Comparison of ENCODE assay signal across 17 mouse cellular contexts in genomic region chr7:66787816-66788215, GRCm38 (mm10). TPM values are rescaled to one million over a fixed set of nuclear protein-coding genes. Genes with fewer than 3 reads are reported as not detected.
"Had no signal": no experiment of that assay in that cellular context is flagged by ENCODE, and none has a peak within 500 bp of the region (broad histone marks: within the 10 kb centered on the region; RNA-seq: fewer than 3 reads in every experiment).

No protein-coding gene starts in this region.

- DNase-seq: kidney, adult 8-10 months; kidney, postnatal 10 days; lung, adult 2 months; lung, postnatal 36 days; retina, postnatal 1 day; right cerebral cortex, postnatal 14 days; thymus, postnatal 36 days had no signal

- ATAC-seq: lung, postnatal 0 days; midbrain, embryonic 13.5 days had no signal

- H3K9ac ChIP-seq: liver, embryonic 15.5 days; midbrain, embryonic 13.5 days; neural tube, embryonic 15.5 days had no signal

- H3K9me3 ChIP-seq: limb, embryonic 10.5 days; liver, embryonic 15.5 days; midbrain, embryonic 13.5 days; neural tube, embryonic 15.5 days had no signal

- H3K4me3 ChIP-seq: left cerebral cortex, adult 2 months; limb, embryonic 10.5 days; liver, embryonic 15.5 days; midbrain, embryonic 13.5 days; myocyte; neural tube, embryonic 15.5 days had no signal

- H3K4me2 ChIP-seq: liver, embryonic 11.5 days; liver, embryonic 15.5 days; midbrain, embryonic 13.5 days; neural tube, embryonic 15.5 days had no signal

- H3K27me3 ChIP-seq: liver, embryonic 15.5 days; midbrain, embryonic 13.5 days; neural tube, embryonic 15.5 days had no signal

- H3K27ac ChIP-seq: left cerebral cortex, adult 2 months; limb, embryonic 10.5 days; liver, embryonic 15.5 days; midbrain, embryonic 13.5 days; neural tube, embryonic 15.5 days had no signal

- H3K36me3 ChIP-seq: limb, embryonic 10.5 days; liver, embryonic 15.5 days; midbrain, embryonic 13.5 days; neural tube, embryonic 15.5 days had no signal

RNA-seq across cellular contexts. Expression of gene Cers3, which starts 44.5 kb away (rescaled TPM):
- total RNA-seq: megakaryocyte progenitor cell, adult 5-6 weeks had no signal
- polyA plus RNA-seq: large intestine, adult 2 months had no signal
